In the genomic region with DNA sequence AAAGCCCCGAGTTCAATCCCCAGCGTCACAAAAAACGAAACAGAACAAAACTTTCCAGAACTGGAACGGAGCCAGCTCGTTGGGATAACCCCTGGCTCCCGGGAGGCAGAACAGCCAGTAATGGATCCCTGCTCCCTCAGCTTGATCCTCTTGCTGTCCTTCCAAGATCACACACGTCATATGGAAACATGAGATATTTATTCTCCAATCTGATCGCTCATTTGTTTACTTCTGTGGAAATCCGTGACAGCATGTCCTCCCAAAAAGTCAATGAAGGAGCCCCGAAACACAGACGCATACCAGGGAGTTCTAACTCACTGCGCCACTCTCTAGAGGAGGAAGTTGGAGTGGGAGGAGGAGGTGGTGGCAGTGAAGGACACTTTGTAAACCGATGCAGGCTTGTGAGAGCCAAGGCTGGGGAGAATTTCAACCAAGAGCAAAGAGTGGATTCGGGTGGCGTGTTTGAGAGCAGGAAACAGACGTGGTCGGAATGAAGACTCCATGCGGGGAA, we compare ENCODE assay signal across 9 mouse cellular contexts.
DNase-seq lines count a peak whose midpoint lies in the region; ATAC-seq lines count a peak whose summit lies in the region.
"Had no signal": no experiment of that assay in that cellular context is flagged by ENCODE, and none has a peak within 500 bp of the region (broad histone marks: within the 10 kb centered on the region; RNA-seq: fewer than 3 reads in every experiment).

No protein-coding gene starts in this region.

- no peak overlapping the region for H3K4me2 ChIP-seq in heart, embryonic 12.5 days
- peak overlapping the region; percentile 27 for H3K4me2 ChIP-seq in embryonic facial prominence, embryonic 13.5 days
- H3K4me2 ChIP-seq in hindbrain, embryonic 14.5 days (replicated peaks), result no peak overlapping the region

- ATAC-seq in heart, embryonic 12.5 days (ENCODE audit: insufficient number of reproducible peaks, low FRiP score), result no peak
- no peak for ATAC-seq in embryonic facial prominence, embryonic 13.5 days (ENCODE audit: insufficient number of reproducible peaks, insufficient read depth, low FRiP score, low TSS enrichment, low read depth)
- no peak for ATAC-seq in hindbrain, embryonic 14.5 days (ENCODE audit: low FRiP score)
- ATAC-seq: midbrain, embryonic 16.5 days had no signal

- no peak overlapping the region for H3K4me3 ChIP-seq in heart, embryonic 12.5 days
- no peak overlapping the region for H3K4me3 ChIP-seq in embryonic facial prominence, embryonic 13.5 days
- no peak overlapping the region for H3K4me3 ChIP-seq in hindbrain, embryonic 14.5 days (replicated peaks; ENCODE audit: low read length)

- H3K9ac ChIP-seq in heart, embryonic 12.5 days, result no peak overlapping the region
- H3K9ac ChIP-seq in embryonic facial prominence, embryonic 13.5 days, result 0 out of 2 replicates have a peak overlapping the region, but pooled peaks have one; percentile 44
- no peak overlapping the region for H3K9ac ChIP-seq in hindbrain, embryonic 14.5 days

- H3K4me1 ChIP-seq in heart, embryonic 12.5 days (replicated peaks), result peaks cover 31% of the 10 kb centered on the region
- peaks cover 36% of the 10 kb centered on the region for H3K4me1 ChIP-seq in embryonic facial prominence, embryonic 13.5 days
- peaks cover 23% of the 10 kb centered on the region for H3K4me1 ChIP-seq in hindbrain, embryonic 14.5 days (replicated peaks; ENCODE audit: control insufficient read depth, insufficient read depth, low read length)

- H3K36me3 ChIP-seq in heart, embryonic 12.5 days, result no peaks in the 10 kb centered on the region
- H3K36me3 ChIP-seq in embryonic facial prominence, embryonic 13.5 days, result no peaks in the 10 kb centered on the region
- no peaks in the 10 kb centered on the region for H3K36me3 ChIP-seq in hindbrain, embryonic 14.5 days (replicated peaks; ENCODE audit: control insufficient read depth, insufficient read depth)

- no peak overlapping the region for H3K27ac ChIP-seq in heart, embryonic 12.5 days (ENCODE audit: poor library complexity, severe bottlenecking)
- peak overlapping the region; percentile 90 for H3K27ac ChIP-seq in embryonic facial prominence, embryonic 13.5 days
- H3K27ac ChIP-seq in hindbrain, embryonic 14.5 days, result peak overlapping the region; percentile 75; the same call in 1 of the 2 replicates

- 58% methylated on average over 18 of the region's 18 CpGs for WGBS in heart, embryonic 12.5 days
- 30% methylated on average over 18 of the region's 18 CpGs for WGBS in embryonic facial prominence, embryonic 13.5 days
- WGBS in hindbrain, embryonic 14.5 days, result 68% methylated on average over 18 of the region's 18 CpGs

- H3K9me3 ChIP-seq in heart, embryonic 12.5 days (replicated peaks), result no peaks in the 10 kb centered on the region; the same call in 1 of the 2 replicates
- 0 out of 2 replicates have a peak, but pooled peaks cover 2% of the 10 kb centered on the region for H3K9me3 ChIP-seq in embryonic facial prominence, embryonic 13.5 days
- no peaks in the 10 kb centered on the region for H3K9me3 ChIP-seq in hindbrain, embryonic 14.5 days (ENCODE audit: control insufficient read depth, low read length)

- H3K27me3 ChIP-seq in heart, embryonic 12.5 days (replicated peaks), result no peaks in the 10 kb centered on the region
- H3K27me3 ChIP-seq in embryonic facial prominence, embryonic 13.5 days, result no peaks in the 10 kb centered on the region
- H3K27me3 ChIP-seq in hindbrain, embryonic 14.5 days (ENCODE audit: control insufficient read depth, insufficient read depth, low read length), result no peaks in the 10 kb centered on the region; the same call in 1 of the 2 replicates

- peak; percentile 96 for DNase-seq in heart, adult 11 months
- no peak for DNase-seq in hindbrain, embryonic 14.5 days (ENCODE audit: low spot score)
- DNase-seq in lung, postnatal 4 days, result peak; percentile 56 to 64
- DNase-seq in liver, result no peak
- DNase-seq in layer of hippocampus, postnatal 25 days (ENCODE audit: extremely low spot score in 1 of 2, low spot score in 1 of 2), result no peak
- DNase-seq in thymus, postnatal 14 days, result no peak

Comparison
In these comparisons a context has a peak if more than half of its experiments do, and no peak if none do; other contexts are left out.
1. DNase-seq: peak in heart, adult 11 months (single experiment) and lung, postnatal 4 days (2 of 2); none in hindbrain, embryonic 14.5 days (single experiment), liver (single experiment), layer of hippocampus, postnatal 25 days (0 of 2) and thymus, postnatal 14 days (single experiment).